Mouse (Mus musculus): ENCODE measurements at regions not wholly inside any gene's neighbourhood (a gene's known extent, or its start where the extent isn't known, plus 50 kb on each side); places are given as distances from the start of the nearest gene placed in this dataset.

GRCm38 (mm10) chr2:33939836-33940235 is 52.1 kb upstream of the Mvb12b start:
- TF ChIP-seq CTCF (IDR thresholded peaks at IDR 0.05; ENCODE audit: control insufficient read depth, insufficient read depth, insufficient read length) = no peak
- TF ChIP-seq MYOD1 (IDR thresholded peaks at IDR 0.05; ENCODE audit: control insufficient read depth, insufficient read length, low read depth) = no peak
- no peak for TF ChIP-seq CEBPB (IDR thresholded peaks at IDR 0.05; ENCODE audit: low read depth)

All from C2C12 (cell line).